Mouse (Mus musculus) liver, embryonic 16.5 days (tissue): Measurements from ENCODE around the gene Mup4. TPM values are rescaled to one million over a fixed set of nuclear protein-coding genes. Genes with fewer than 3 reads are reported as not detected.
"Not testable (repeated sequence)": the region's sequence is repeated elsewhere in the genome, so short reads cannot be mapped to it uniquely, and the experiment has no call there.

ENCODE experiments used
- ATAC-seq: fragments of 200-750 bp; cut with Nextera tagmentation; 2 replicates; pipeline ENCODE4 v1.8.0; 2017; ENCODE audit warnings: low read depth, mild to moderate bottlenecking, moderate number of reproducible peaks, moderate library complexity
- H3K27ac ChIP-seq: fragments of 300-500 bp; sonication (generic); 2 replicates; pipeline ENCODE4 v1.5.1; 2014; ENCODE audit warnings: mild to moderate bottlenecking, low read length
- H3K27me3 ChIP-seq: fragments of 300-500 bp; sonication (generic); 2 replicates; pipeline ENCODE4 v1.6.1; 2014; ENCODE audit warnings: low read depth, low read length, mixed read lengths; ENCODE audit not compliant: control insufficient read depth, insufficient read depth
- H3K36me3 ChIP-seq: fragments of 300-500 bp; sonication (generic); 2 replicates; pipeline ENCODE4 v1.6.1; 2014; ENCODE audit warnings: mild to moderate bottlenecking; ENCODE audit not compliant: control insufficient read depth, insufficient read depth
- H3K4me1 ChIP-seq: fragments of 300-500 bp; sonication (generic); 2 replicates; pipeline ENCODE4 v1.6.1; 2014; ENCODE audit warnings: low read depth, low read length, mixed read lengths; ENCODE audit not compliant: control insufficient read depth
- H3K4me2 ChIP-seq: fragments of 300-500 bp; sonication (generic); 2 replicates; pipeline ENCODE4 v1.6.1; 2014; ENCODE audit warnings: low read depth, low read length, mixed read lengths
- H3K4me3 ChIP-seq: fragments of 300-500 bp; sonication (generic); 2 replicates; pipeline ENCODE4 v1.5.1; 2014; ENCODE audit warnings: low read depth, mild to moderate bottlenecking, low read length
- H3K9ac ChIP-seq: fragments of 300-500 bp; sonication (generic); 2 replicates; pipeline ENCODE4 v1.6.1; 2014; ENCODE audit warnings: low read depth, low read length
- H3K9me3 ChIP-seq: fragments of 300-500 bp; sonication (generic); replicated peaks from 2 replicates; pipeline ENCODE4 v1.6.1; 2016; ENCODE audit warnings: low read length; ENCODE audit not compliant: control insufficient read depth
- WGBS: fragments of 180-500 bp; shearing (Covaris S2); extraction: QIAGEN DNeasy Blood & Tissue Kit; methylation state at CpG from one replicate; pipeline ENCODE4 v1.1.7; 2014; ENCODE audit not compliant: insufficient replicate concordance; 5-methylcytosine and 5-hydroxymethylcytosine counted together
- polyA plus RNA-seq: library from polyadenylated mRNA; unstranded; fragments of >200 nt; fragmentation: Nextera tagmentation; extraction: Ambion mirVana; gene quantifications from 2 replicates; pipeline ENCODE4 v1.2.1, GENCODE M21; 2015

Gene Mup4
- polyA plus RNA-seq, result not detected in 2 replicates

DNA sequence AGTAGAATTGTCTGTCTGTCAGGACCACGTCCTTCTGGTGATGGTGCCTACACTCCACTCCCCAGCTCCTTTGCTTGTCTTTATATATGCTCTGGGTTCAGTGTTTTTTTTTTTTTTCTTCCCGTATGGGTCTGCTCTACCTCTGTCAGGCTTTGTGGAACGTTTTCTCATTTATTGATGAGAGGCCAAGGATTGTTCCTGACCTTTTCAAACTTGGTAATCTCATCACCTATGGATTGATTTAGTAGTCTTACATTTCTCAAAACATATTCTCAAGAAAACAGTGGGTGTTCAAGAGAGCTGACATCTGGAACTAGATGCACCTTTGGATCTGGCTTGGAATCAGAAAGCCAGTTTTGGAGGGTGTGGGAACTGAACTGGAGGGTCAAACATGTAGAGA lies at the start of gene Mup4:
Mup4 (minus strand) TSS at position 101 of the 400 bp plus-strand sequence.
- no peak for ATAC-seq
- H3K27ac ChIP-seq, result no peak within 1 kb of the TSS
- WGBS, result 48% methylated on average over 3 of the region's 3 CpGs

DNA sequence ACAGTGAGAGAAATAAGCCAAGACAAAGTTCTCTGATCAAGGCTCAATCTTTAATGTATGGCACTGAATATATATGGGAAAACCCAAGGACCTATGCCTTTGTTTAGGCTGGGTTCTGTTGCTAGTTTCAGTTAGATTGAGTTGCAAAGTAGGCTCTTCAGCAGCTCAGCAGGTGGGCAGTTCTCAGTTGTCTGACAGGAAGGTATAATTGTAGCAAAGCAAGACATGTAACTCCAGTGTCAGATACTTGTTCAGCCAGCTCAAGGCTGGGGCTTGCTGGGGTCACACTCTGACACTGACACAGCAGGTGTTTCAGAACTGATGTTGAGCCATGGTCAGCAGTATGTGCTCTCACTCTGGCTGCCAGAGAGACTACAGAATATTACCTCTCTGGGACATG lies 37.4 kb upstream of the Mup4 start:
- not testable (repeated sequence) for H3K9ac ChIP-seq, ATAC-seq, H3K4me1 ChIP-seq, H3K9me3 ChIP-seq, H3K27me3 ChIP-seq, H3K4me2 ChIP-seq, H3K4me3 ChIP-seq, H3K36me3 ChIP-seq, H3K27ac ChIP-seq

More for the DNA sequence above, at the start of gene Mup4:
- Histone ChIP-seq H3K9ac (no peak within 1 kb of the TSS), H3K27me3 (no peaks in the 10 kb centered on the region), H3K4me3 (no peak within 1 kb of the TSS), H3K4me1 (no peaks in the 10 kb centered on the region), H3K36me3 (no peaks in the 10 kb centered on the region), H3K9me3 (no peaks in the 10 kb centered on the region), H3K4me2 (no peak within 1 kb of the TSS)

DNA sequence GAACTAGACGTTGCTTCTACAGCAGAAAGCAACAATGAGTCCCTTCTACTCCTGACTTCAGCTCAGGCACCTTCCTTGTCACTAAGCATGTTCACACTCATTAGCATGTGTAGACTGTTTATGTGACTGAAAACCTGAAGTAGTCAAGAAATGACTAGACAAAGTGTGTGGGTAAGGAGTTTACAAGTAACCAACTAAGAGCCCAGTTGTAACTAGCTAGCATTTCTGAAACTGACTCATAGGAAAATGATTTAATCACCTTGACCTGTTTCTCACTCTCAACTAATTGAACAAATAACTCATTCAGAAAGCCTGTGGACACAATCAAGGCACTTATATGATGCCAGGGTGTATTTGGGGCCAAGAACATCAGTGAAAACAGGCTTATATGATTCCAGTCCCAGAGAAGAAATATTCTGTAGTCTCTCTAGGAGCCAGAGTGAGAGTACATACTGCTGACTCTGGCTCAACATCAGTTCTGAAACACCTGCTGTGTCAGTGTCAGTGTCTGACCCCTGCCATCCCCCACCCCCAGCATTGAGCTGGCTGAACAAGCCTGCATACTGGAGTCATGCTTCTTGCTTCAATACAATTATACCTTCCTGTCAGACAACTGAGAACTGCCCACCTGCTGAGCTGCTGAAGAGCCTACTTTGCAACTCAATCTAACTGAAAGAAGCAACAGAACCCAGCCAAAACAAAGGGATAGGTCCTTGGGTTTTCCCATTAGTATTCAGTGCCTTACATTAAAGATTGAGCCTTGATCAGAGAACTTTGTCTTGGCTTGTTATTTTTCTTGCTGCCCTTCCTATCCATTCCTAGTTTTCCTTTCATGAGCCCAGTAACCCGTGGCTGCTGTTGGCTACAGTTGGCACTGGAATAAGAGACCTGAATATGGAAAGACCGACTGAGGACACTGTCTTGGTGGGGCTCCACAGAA lies 3.2 kb upstream of the Mup4 start, which contains the start of gene Mup6:
Mup6 (plus strand) TSS at position 890 of the 940 bp plus-strand sequence.
- no peak within 1 kb of the TSS for H3K9ac ChIP-seq
- H3K36me3 ChIP-seq, result no peaks in the 10 kb centered on the region
- H3K27ac ChIP-seq, result no peak within 1 kb of the TSS
- H3K9me3 ChIP-seq, result no peaks in the 10 kb centered on the region
- WGBS, result 33% methylated on average over 3 of the region's 3 CpGs
- no peaks in the 10 kb centered on the region for H3K27me3 ChIP-seq
- no peak within 1 kb of the TSS for H3K4me3 ChIP-seq
- H3K4me2 ChIP-seq, result no peak within 1 kb of the TSS
- no peaks in the 10 kb centered on the region for H3K4me1 ChIP-seq
- ATAC-seq, result no peak

DNA sequence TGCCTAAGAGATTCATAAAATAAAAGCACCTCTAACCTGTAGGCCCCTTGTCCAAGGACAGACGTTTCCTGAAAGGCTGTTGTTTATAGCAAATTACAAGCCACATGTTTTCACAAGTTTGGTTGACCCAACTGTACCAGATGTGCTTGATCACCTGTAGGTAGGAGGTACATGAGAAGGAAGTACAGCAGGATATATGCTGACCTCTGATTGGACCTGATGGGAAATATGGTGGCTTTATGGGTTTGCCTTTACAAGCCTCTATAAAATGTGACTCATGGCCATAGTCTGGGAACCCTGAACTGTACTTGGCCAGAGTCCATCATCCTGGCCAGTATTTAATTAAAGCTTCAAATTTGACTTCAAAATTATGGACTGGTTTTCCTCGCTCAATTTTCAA lies 23.0 kb downstream of the Mup4 start:
- no peaks in the 10 kb centered on the region for H3K4me1 ChIP-seq
- H3K27me3 ChIP-seq, result no peaks in the 10 kb centered on the region
- no peak overlapping the region for H3K4me3 ChIP-seq
- H3K9ac ChIP-seq, result no peak overlapping the region
- no peaks in the 10 kb centered on the region for H3K36me3 ChIP-seq
- no peak for ATAC-seq
- no peak overlapping the region for H3K27ac ChIP-seq
- no peak overlapping the region for H3K4me2 ChIP-seq
- 46% methylated on average over 2 of the region's 2 CpGs for WGBS
- H3K9me3 ChIP-seq, result no peaks in the 10 kb centered on the region

DNA sequence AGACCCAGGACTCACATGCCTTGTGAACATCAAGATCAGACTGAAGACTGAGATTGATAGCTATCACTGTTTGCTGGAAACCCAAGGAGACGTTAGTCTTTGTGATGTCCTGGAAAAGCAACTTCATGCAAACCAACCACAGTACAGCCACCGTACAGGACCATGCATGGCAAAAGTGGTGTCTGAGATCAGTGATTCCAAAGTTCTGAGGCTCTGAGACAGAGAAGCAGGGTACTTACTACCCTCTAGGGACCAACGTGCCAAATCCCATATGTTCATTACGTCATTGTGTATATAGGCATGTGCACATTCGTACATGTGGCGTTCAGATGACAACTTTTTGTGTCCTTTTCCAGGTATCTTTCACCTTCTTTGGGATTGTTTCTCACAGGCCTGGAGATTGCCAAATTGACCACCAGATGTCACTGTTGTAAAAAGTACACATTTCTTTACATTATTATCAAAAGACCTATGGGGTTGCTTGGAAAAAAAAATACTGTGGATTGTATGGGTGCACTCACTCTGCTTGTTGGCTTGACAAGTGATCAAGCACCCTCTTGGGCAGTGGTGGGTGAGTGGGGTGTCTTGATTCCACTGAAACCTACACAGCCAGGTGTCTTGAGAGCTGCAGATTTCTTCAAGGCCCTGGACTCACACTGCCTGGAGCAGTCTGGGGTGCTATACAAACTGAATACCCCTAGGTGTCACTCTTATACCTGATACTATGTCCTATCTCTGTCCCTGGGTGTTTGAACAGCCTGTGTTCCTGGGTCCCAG lies 27.8 kb downstream of the Mup4 start:
- H3K27ac ChIP-seq, result no peak overlapping the region
- no peak overlapping the region for H3K4me2 ChIP-seq
- no peaks in the 10 kb centered on the region for H3K27me3 ChIP-seq
- ATAC-seq, result no peak
- no peaks in the 10 kb centered on the region for H3K4me1 ChIP-seq
- WGBS, result 44% methylated on average over 6 of the region's 6 CpGs
- no peak overlapping the region for H3K9ac ChIP-seq
- no peaks in the 10 kb centered on the region for H3K36me3 ChIP-seq
- H3K9me3 ChIP-seq, result no peaks in the 10 kb centered on the region
- H3K4me3 ChIP-seq, result no peak overlapping the region

DNA sequence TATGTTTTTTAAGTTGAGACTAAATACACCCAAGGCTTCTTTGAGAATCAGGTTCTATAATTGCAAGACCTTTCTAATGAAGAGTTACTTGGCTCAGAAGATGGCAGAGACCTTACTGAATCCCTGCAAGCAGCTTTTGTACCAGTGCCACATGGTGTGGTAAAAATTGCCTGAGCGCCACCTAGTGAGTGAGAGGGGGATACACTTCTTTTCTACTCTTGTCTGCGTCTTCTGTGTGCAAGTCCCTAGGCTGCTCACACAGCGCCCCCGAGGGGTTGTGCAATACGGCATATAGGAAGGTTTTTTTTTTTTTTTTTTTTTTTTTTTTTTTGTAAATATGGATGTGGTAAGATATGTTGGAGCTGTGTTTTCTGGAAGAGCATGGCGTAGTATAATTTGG lies 32.2 kb downstream of the Mup4 start:
- H3K4me2 ChIP-seq, result no peak overlapping the region
- H3K27ac ChIP-seq, result no peak overlapping the region
- no peak for ATAC-seq
- H3K36me3 ChIP-seq, result no peaks in the 10 kb centered on the region
- H3K27me3 ChIP-seq, result no peaks in the 10 kb centered on the region
- WGBS, result 4% methylated on average over 6 of the region's 6 CpGs
- H3K4me1 ChIP-seq, result no peaks in the 10 kb centered on the region
- no peak overlapping the region for H3K9ac ChIP-seq
- H3K9me3 ChIP-seq, result no peaks in the 10 kb centered on the region
- no peak overlapping the region for H3K4me3 ChIP-seq

DNA sequence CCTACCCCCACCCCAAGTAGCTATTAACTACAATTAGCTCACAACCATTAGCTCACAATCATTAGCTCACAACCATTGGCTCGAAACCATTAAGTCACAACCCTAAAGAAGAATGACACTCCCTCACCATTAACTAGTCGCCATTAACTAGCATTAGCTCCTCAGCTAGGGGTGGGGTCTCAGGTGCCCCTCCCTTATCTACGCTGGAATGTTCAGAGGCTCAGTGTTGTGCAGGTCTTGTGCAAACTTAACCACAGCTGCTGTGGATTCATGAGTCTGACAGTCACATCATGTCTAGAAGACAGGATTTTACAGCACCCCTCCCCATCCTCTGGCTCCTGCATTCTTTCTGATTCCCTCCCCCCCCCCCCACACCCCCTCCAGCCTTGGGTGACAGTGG lies 32.8 kb downstream of the Mup4 start:
- no peak overlapping the region for H3K9ac ChIP-seq
- no peak overlapping the region for H3K4me2 ChIP-seq
- no peaks in the 10 kb centered on the region for H3K9me3 ChIP-seq
- no peaks in the 10 kb centered on the region for H3K36me3 ChIP-seq
- no peak overlapping the region for H3K27ac ChIP-seq
- ATAC-seq, result no peak
- no peaks in the 10 kb centered on the region for H3K4me1 ChIP-seq
- 42% methylated on average over 3 of the region's 3 CpGs for WGBS
- H3K27me3 ChIP-seq, result no peaks in the 10 kb centered on the region
- H3K4me3 ChIP-seq, result no peak overlapping the region

DNA sequence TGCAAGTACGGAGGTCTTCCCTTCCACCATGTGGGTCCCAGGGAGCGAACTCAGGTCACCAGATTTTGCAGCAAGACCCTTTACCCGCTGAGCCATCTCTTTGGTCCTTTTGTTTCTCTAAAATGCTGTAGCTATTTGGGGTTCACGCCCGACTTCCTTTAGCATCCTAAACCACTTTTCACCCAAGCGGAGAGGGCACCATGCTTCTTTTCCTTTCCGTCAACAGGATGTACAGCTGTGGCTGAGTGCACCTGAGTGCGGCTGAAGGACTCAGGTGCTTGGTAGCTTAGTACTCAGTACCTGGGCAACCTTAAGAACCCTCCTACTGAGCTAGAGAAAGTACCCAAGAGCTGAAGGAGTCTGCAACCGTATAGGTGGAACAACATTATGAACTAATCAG lies 35.4 kb downstream of the Mup4 start:
- Histone ChIP-seq H3K9me3 (no peaks in the 10 kb centered on the region), H3K9ac (no peak overlapping the region), H3K27ac (no peak overlapping the region), H3K4me1 (no peaks in the 10 kb centered on the region), H3K4me2 (no peak overlapping the region), H3K4me3 (no peak overlapping the region), H3K27me3 (no peaks in the 10 kb centered on the region; the same call in 1 of the 2 replicates), H3K36me3 (no peaks in the 10 kb centered on the region)
- ATAC-seq, result no peak
- WGBS, result 61% methylated on average over 9 of the region's 9 CpGs

DNA sequence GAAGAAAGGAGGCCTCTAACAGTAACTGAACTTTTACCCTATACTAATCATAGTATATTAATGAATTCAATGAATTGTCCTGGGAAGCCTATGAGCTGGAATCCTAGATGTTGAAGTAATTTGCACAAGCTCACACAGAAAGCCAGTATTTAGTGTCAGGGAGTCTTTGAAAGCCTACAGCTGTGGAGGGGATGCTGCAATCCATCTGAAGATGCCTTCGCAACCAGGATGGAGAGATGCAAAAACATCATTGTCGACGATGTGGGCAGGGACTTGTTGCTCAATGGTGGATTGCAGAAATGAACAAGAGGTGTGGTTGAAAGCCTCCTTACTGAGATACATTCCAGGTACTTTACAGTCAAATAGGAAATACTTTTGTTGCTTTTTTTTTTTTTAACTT lies 42.5 kb downstream of the Mup4 start:
- peaks cover 11% of the 10 kb centered on the region for H3K27me3 ChIP-seq
- H3K4me2 ChIP-seq, result no peak overlapping the region
- 67% methylated on average over 3 of the region's 3 CpGs for WGBS
- no peak overlapping the region for H3K9ac ChIP-seq
- ATAC-seq, result no peak
- no peaks in the 10 kb centered on the region for H3K36me3 ChIP-seq
- H3K27ac ChIP-seq, result no peak overlapping the region
- H3K4me3 ChIP-seq, result no peak overlapping the region
- H3K4me1 ChIP-seq, result no peaks in the 10 kb centered on the region
- H3K9me3 ChIP-seq, result no peaks in the 10 kb centered on the region
